Mouse (Mus musculus) c-Kit-positive CD71-positive TER-119-positive erythroid progenitor cells, embryonic 14.5 days (primary cell): ENCODE results near the gene Tmprss11b.

Experiments used
- DNase-seq: peaks from one replicate; pipeline ENCODE4 v3.0.0-alpha.2; 2013; ENCODE audit warnings: low spot score

Tmprss11b gene

GRCm38 (mm10) chr5:86676262-86676661 lies at the start of gene Tmprss11b:
TSS of gene Tmprss11b (minus strand) at chr5:86676362.
- DNase-seq: no peak

GRCm38 (mm10) chr5:86725021-86725420 lies 48.9 kb upstream of the Tmprss11b start:
- no peak for DNase-seq

DNA sequence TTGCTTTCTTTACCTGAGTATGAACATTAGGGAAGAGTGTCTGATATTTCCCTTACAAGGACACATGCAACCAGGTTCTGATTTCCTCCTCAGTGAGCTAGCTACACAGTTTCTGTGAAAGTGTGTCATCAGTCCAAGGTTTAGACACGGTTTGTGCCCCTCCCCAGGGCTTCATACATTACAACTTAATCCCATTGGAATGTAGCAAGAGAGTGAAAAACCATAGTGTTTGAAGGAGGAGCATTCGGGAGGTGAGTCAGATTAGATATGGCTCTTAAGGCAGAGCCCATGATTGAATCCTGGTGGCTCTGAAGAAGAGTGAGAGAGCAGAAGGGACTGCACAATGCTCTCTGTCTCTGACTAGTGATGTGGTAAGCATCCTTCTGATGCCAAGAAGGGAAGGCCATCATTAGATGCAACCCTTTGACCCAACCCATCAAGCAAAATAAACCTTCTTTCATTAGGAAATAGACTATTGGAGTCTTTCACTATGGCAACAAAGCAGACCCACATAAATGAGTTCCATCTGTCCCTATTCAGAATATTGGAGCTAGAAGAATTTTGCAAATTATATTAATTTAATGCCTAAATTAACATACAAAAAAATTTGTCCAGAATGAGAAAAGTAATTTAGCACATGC lies 46.8 kb upstream of the Tmprss11b start:
- no peak for DNase-seq

GRCm38 (mm10) chr5:86714967-86715366 lies 38.8 kb upstream of the Tmprss11b start:
- no peak for DNase-seq

DNA sequence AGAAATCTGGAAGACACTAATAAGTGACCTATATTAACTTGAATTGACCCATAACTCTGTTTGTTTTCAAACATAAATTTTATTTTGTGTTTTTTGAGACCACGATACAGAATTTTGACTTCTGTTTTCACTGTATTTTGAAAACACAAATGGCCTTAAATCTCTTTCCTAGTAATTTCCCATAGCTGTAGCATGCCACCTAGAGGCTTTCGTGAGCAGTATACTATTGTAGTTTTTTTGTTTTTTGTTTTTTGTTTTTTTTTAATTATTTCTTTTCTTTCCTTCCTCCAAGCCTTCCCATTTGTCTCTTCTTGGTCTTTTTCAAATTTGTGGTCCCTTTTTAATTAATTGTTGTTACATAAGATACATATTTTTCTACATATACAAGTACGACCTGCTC lies 28.8 kb upstream of the Tmprss11b start:
- no peak for DNase-seq

DNA sequence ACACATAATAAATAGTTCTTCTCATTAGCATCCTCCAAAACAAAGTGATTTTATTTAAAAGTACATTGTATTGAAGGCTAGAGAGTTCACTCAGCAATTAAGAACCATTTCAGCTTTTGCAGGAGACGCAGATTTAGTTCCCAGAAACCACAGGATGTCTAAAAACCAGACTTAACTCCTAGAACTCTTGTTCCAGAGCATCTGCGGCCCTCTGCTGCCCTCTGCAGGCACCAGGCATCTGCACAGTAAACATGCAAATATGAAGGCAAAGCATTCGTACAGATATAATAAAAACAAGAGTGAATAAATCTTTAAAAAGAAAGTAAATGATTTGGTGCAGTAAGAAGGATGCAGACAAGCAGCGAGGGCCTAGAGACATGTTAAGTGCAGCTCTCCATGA lies 8.5 kb upstream of the Tmprss11b start:
- DNase-seq: no peak

GRCm38 (mm10) chr5:86649185-86649584 lies 27.0 kb downstream of the Tmprss11b start:
- peak; percentile 2 for DNase-seq

- no peak for DNase-seq
Measured at GRCm38 (mm10) chr5:86640795-86641194, 35.4 kb downstream of the Tmprss11b start.

DNA sequence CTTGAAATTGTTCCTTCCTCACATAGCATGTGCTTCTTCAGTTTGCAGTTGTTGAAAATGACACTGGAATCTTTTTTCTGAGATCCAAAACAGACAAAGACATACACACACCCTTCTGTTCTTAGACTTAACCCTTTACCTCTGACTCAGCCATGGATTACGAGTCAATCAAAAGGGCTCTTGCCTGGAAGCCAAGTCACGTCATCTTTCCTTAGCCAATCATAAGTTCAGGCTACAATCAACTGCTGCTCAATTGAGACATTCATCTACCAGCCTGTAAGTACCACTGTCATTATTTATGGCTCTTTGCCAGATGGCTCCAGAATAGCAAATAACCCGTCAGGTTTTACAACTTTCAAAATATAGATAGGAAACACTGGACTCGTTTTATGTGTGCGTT lies 43.8 kb downstream of the Tmprss11b start, which contains the start of gene Tmprss11f:
Gene Tmprss11f, minus strand, starts transcription at position 101 of the 400 bp plus-strand sequence.
- DNase-seq: no peak

GRCm38 (mm10) chr5:86630700-86631099 lies 45.5 kb downstream of the Tmprss11b start:
- DNase-seq: no peak

- DNase-seq: no peak
Measured at GRCm38 (mm10) chr5:86621778-86622177, 54.4 kb downstream of the Tmprss11b start.
